Mouse (Mus musculus) heart, adult 2 months (tissue): Measurements from ENCODE around the gene Ppm1a. TPM values are rescaled to one million over a fixed set of nuclear protein-coding genes. Genes with fewer than 3 reads are reported as not detected.

Experiments
- DNase-seq, 2 experiments: peaks; one replicate each; pipeline ENCODE4 v3.0.0; 2021
- H3K27ac ChIP-seq: fragments of 200-600 bp; 2 replicates; pipeline ENCODE4 v1.8.1; 2022
- H3K27me3 ChIP-seq: fragments of 200-500 bp; 2 replicates; pipeline ENCODE4 v1.6.1; 2012; ENCODE audit warnings: mild to moderate bottlenecking, low read length, inconsistent platforms, mixed read lengths; ENCODE audit not compliant: control insufficient read depth, insufficient read depth
- H3K36me3 ChIP-seq: fragments of 200-500 bp; 2 replicates; pipeline ENCODE4 v1.6.1; 2012; ENCODE audit warnings: low read length, inconsistent platforms; ENCODE audit not compliant: control insufficient read depth, insufficient read depth
- H3K4me1 ChIP-seq: fragments of 200-500 bp; 2 replicates; pipeline ENCODE4 v1.6.1; 2011; ENCODE audit warnings: low read length; ENCODE audit not compliant: control insufficient read depth, insufficient read depth
- H3K4me3 ChIP-seq: fragments of 200-600 bp; 2 replicates; pipeline ENCODE4 v1.8.1; 2022
- H3K79me2 ChIP-seq: fragments of 200-500 bp; replicated peaks from 2 replicates; pipeline ENCODE4 v1.6.1; 2012; ENCODE audit warnings: mild to moderate bottlenecking, inconsistent platforms, low read length, moderate library complexity, mixed read lengths; ENCODE audit not compliant: control insufficient read depth, insufficient read depth
- H3K9ac ChIP-seq: fragments of 200-500 bp; 2 replicates; pipeline ENCODE4 v1.6.1; 2012; ENCODE audit warnings: low read depth, mild to moderate bottlenecking, control low read depth, inconsistent platforms, low read length, mixed read lengths
- CTCF ChIP-seq: fragments of 200-600 bp; IDR thresholded peaks from 2 replicates; pipeline ENCODE4 v1.8.1; 2022; ENCODE audit warnings: antibody characterized with exemption, mild to moderate bottlenecking, moderate library complexity
- EP300 ChIP-seq: fragments of 200-500 bp; IDR thresholded peaks from 2 replicates; pipeline ENCODE4 v1.6.1; 2011; ENCODE audit warnings: low read depth, low read length, control low read depth; ENCODE audit not compliant: insufficient read depth
- POLR2A ChIP-seq: fragments of 200-500 bp; IDR thresholded peaks from 2 replicates; pipeline ENCODE4 v1.6.1; 2011; ENCODE audit warnings: mild to moderate bottlenecking, low read depth, low read length, control low read depth; ENCODE audit not compliant: insufficient read depth
- WGBS: fragments of 180-500 bp; shearing (Covaris S2); methylation state at CpG from one replicate; pipeline ENCODE4 v1.1.7; 2018; 5-methylcytosine and 5-hydroxymethylcytosine counted together
- intact Hi-C: fragments of 180-260 bp; cut with DNase I; formaldehyde crosslinking; loops from one replicate; pipeline ENCODE4 v1.15.1; 2025
- polyA plus RNA-seq: library from polyadenylated mRNA; depleted of rRNA; stranded (reverse); fragments of >200 nt; gene quantifications from 2 replicates; pipeline ENCODE4 v1.2.3, GENCODE M21; 2012
- total RNA-seq, 2 experiments: library from RNA; stranded (reverse); gene quantifications; 2 replicates each; pipeline ENCODE4 v1.2.3; 2021

The Ppm1a gene
- total and polyA plus RNA-seq, 3 experiments: 78.4 to 258 (median 218) TPM

DNA sequence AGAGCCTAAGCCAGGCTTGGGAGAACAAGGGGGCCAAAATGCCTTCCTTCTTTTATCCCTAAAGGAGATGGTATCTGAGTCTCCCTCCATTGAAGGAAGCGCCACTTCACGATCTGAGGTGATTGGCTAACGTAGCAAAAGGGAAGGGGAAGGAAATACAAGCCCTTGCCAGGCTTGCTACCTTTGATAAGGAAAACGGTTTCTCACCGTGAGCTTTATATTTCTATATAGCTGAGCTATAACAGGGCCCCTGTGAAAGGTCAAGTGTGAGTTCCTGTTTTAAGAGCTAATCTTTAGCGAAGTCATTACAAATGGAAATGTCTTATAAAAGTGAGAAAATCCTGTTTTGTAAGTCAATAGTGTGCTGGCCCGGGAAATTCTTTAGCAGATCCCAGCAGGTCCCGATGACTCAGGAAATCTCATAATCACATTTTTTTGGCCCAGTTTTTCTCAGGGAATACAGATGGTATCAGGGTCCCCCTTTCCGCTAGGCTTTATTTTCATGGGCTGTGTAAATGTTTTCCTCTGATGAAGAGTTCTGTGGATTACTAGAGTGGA, 12.4 kb upstream of the Ppm1a start:
- Histone ChIP-seq H3K36me3 (no peaks in the 10 kb centered on the region; the same call in 1 of the 2 replicates), H3K79me2 (no peaks in the 10 kb centered on the region), H3K4me3 (no peak overlapping the region), H3K27me3 (no peaks in the 10 kb centered on the region), H3K4me1 (no peaks in the 10 kb centered on the region), H3K27ac (no peak overlapping the region), H3K9ac (no peak overlapping the region)
- WGBS: 39% methylated on average over 9 of the region's 9 CpGs
- no peak for TF ChIP-seq POLR2A
- TF ChIP-seq CTCF: no peak
- no peak for TF ChIP-seq EP300
- DNase-seq: no peak
- intact Hi-C loops: no loop called here

DNA sequence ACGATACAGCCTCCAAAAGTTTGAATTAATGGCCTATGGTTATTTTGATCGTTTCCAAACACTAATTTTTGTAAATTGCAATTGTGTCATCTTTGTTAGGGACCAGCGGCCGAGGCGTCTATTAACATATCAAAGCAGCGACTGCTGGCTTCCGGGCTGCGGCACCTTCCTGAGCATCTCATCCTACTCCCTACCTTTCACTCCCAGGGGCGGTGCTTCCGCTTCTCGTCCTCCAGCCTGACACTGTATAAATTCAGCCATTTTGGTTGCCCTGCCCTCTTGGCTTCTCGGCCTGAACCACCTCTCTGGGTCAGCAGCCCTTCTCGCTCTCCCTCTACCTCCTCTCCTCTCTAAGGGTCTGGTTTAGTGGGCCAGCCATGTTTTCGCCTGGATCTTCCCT, 11.8 kb upstream of the Ppm1a start:
- intact Hi-C loops: no loop called here
- H3K36me3 ChIP-seq: no peaks in the 10 kb centered on the region; the same call in 1 of the 2 replicates
- WGBS: 55% methylated on average over 14 of the region's 14 CpGs
- H3K27ac ChIP-seq: no peak overlapping the region
- no peak overlapping the region for H3K4me3 ChIP-seq
- H3K9ac ChIP-seq: no peak overlapping the region
- no peak for DNase-seq
- no peaks in the 10 kb centered on the region for H3K79me2 ChIP-seq
- H3K4me1 ChIP-seq: peaks cover 2% of the 10 kb centered on the region
- no peaks in the 10 kb centered on the region for H3K27me3 ChIP-seq
- no peak for TF ChIP-seq POLR2A
- TF ChIP-seq EP300: no peak
- no peak for TF ChIP-seq CTCF

- no peak for TF ChIP-seq EP300
- no peak for TF ChIP-seq CTCF
- TF ChIP-seq POLR2A: no peak
- Histone ChIP-seq H3K9ac (no peak overlapping the region), H3K4me3 (no peak overlapping the region)
Measured at GRCm38 (mm10) chr12:72748341-72748740, 8.9 kb upstream of the Ppm1a start.

GRCm38 (mm10) chr12:72748841-72749240, 8.4 kb upstream of the Ppm1a start:
- Histone ChIP-seq H3K27ac (no peak overlapping the region), H3K4me1 (peaks cover 2% of the 10 kb centered on the region), H3K27me3 (no peaks in the 10 kb centered on the region), H3K4me3 (no peak overlapping the region), H3K79me2 (no peaks in the 10 kb centered on the region), H3K36me3 (no peaks in the 10 kb centered on the region; the same call in 1 of the 2 replicates), H3K9ac (no peak overlapping the region)
- intact Hi-C loops: no loop called here
- TF ChIP-seq EP300: no peak
- TF ChIP-seq POLR2A: no peak
- TF ChIP-seq CTCF: no peak
- DNase-seq: no peak
- 94% methylated on average over 4 of the region's 4 CpGs for WGBS

More at GRCm38 (mm10) chr12:72748341-72748740, 8.9 kb upstream of the Ppm1a start:
- no peaks in the 10 kb centered on the region; the same call in 1 of the 2 replicates for H3K36me3 ChIP-seq
- no peak overlapping the region for H3K27ac ChIP-seq
- no peaks in the 10 kb centered on the region for H3K27me3 ChIP-seq
- intact Hi-C loops: no loop called here
- 81% methylated on average over 4 of the region's 4 CpGs for WGBS
- H3K4me1 ChIP-seq: peaks cover 2% of the 10 kb centered on the region
- H3K79me2 ChIP-seq: no peaks in the 10 kb centered on the region
- no peak for DNase-seq

DNA sequence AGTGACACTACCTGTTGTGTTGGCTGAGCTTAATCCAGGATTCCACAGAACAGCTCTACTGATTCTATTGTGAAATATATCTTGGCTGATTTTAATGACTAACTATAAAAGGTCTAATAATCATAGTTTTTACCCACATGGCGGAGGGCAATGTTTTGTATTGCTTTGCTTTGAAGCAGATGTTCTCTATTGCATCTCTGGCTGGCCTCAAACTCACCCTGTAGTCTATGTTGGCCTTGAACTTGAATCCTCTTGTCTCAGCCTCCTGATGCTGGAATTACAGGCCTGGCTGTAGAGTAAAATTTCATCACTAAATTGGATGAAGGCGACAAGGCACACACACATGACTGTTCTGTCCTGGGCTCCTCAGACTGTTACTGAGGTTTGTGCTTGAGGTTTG, 7.8 kb upstream of the Ppm1a start:
- DNase-seq: no peak
- H3K9ac ChIP-seq: no peak overlapping the region
- H3K27ac ChIP-seq: no peak overlapping the region
- intact Hi-C loops: no loop called here
- WGBS: 92% methylated on average over 2 of the region's 2 CpGs
- no peak overlapping the region for H3K4me3 ChIP-seq
- H3K36me3 ChIP-seq: no peaks in the 10 kb centered on the region; the same call in 1 of the 2 replicates
- TF ChIP-seq EP300 (no peak), CTCF (no peak), POLR2A (no peak)
- no peaks in the 10 kb centered on the region for H3K79me2 ChIP-seq
- H3K4me1 ChIP-seq: peaks cover 2% of the 10 kb centered on the region
- no peaks in the 10 kb centered on the region for H3K27me3 ChIP-seq

DNA sequence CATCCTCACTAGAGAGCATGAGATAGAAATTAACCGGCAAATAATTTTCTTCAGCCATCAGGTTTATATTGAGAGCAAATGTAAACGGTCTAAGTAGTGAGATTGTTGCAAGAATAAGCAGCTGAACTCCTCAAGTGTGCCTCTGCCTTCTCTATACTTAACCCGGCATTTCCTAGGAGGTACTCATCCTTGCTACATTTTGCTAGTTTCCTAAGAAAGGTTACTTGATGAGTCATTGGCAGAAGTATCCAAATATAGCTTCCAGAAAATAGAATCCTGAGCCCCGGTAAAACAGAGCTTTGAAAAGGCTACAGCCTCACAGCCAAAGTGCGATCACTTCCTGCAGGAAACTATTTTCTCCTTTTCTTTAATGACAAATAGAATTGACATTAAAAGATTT, 7.2 kb upstream of the Ppm1a start:
- 30% methylated on average over 5 of the region's 5 CpGs for WGBS

More for the DNA sequence above, 7.2 kb upstream of the Ppm1a start:
- intact Hi-C loops: loop anchor here (10.0 kb wide), 1 partner anchor 215 kb away; the partner anchor contains the start of gene Pcnx4
- peak overlapping the region; percentile 3; the same call in 1 of the 2 replicates for H3K27ac ChIP-seq
- no peaks in the 10 kb centered on the region; the same call in 1 of the 2 replicates for H3K36me3 ChIP-seq
- no peak for DNase-seq
- no peaks in the 10 kb centered on the region for H3K79me2 ChIP-seq
- no peaks in the 10 kb centered on the region for H3K27me3 ChIP-seq
- TF ChIP-seq EP300 (no peak), POLR2A (no peak), CTCF (no peak)
- H3K4me1 ChIP-seq: peaks cover 2% of the 10 kb centered on the region
- H3K4me3 ChIP-seq: no peak overlapping the region
- H3K9ac ChIP-seq: no peak overlapping the region
